Mouse (Mus musculus) spleen, postnatal 4 days (tissue): Measurements from ENCODE around the gene Hacd1.

Source experiments
- DNase-seq, 2 experiments: peaks; one replicate each; pipeline ENCODE4 v3.0.0; 2022; ENCODE audit warnings: low spot score in 2 of 2

Hacd1 gene

DNA sequence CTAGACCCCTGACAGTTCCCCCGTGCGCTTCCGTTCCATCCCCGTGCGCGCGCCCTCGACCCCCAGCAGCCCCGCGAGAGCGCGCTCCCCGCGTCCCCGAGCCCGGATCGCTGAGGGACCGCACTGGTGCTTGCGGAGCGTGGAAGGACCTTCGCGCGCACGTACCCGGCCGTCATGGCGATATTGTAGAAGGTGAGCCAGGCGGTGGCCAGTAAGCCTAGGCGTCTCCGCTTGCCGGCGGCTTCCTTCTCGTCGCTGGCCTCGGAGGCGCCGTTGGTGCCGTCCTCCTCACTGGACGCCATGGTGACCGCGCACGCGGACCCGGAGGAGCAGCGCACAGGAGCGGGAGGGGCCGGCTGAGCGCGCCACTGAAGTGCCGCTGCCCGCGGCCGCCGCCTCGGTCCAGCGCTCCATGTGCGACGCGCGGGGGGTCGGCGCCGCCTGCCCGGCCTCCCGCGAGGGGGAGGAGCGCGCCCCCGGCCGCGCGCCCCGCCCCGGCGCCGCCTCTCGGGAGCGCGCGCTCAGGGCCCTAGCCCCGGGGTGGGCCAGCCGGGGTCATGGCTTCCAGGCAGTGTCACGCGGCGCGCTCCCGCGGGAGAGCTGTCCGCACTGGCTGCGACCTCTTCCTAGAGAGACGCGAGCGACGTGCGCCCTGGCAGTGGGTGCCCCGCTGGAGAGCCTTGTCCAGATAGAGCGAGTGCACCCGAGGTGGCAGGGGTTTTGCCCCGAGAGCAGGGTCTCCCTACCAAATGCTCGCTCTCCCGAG lies at the start of gene Hacd1:
Gene Hacd1 (minus strand): TSS at position 570 of the 766 bp plus-strand sequence.
- DNase-seq = peak; percentile 56 to 81

- no peak for DNase-seq
Measured at GRCm38 (mm10) chr2:14103924-14104323, 48.0 kb upstream of the Hacd1 start.

- DNase-seq = no peak
Measured at GRCm38 (mm10) chr2:14102603-14103002, 46.7 kb upstream of the Hacd1 start.

DNA sequence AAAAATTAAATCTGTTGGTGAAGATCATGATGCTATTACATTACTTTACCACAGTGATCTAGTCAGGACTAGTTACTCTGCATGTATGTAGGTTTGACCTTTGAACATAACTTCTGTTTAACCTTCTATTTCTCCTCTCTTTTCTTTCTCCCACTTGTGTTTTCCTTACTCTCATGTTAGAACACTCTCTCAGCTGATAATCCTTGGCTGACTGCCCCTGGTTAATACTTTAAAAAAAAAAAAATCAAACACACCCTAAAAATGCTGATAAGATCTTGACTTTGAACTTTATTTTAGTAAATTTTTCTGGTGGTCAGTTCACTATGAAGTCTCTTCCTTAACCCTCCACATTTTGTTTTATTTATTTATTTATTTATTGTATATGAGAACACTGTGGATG lies 44.6 kb upstream of the Hacd1 start:
- DNase-seq = no peak

DNA sequence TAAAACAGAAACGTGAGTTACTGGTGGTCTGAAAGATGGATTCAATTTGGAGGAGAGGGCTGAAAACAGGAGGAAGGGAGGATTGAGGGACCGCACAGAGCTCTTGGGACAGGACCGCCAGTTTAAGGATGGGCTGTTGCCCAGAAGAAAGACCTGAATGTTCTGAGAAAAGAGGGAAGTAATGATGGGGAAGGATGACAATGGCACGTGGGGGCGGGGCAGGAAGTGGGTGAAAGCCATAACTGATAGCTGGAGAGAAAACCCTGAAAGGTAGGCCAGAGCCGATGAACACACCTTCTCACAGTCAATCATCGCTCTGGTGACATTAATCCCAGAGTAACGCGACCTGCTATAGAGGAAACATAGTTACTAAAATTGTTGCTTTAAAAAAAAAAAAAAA lies 22.6 kb upstream of the Hacd1 start:
- DNase-seq = peak in 1 of 2 experiments; percentile 22

- DNase-seq = no peak
Measured at GRCm38 (mm10) chr2:14074221-14074901, 18.4 kb upstream of the Hacd1 start.

GRCm38 (mm10) chr2:14073362-14074220 lies 17.7 kb upstream of the Hacd1 start, which contains the start of gene Stam:
Gene Stam, plus strand, starts transcription at chr2:14074098.
- peak; percentile 87 to 96 for DNase-seq

DNA sequence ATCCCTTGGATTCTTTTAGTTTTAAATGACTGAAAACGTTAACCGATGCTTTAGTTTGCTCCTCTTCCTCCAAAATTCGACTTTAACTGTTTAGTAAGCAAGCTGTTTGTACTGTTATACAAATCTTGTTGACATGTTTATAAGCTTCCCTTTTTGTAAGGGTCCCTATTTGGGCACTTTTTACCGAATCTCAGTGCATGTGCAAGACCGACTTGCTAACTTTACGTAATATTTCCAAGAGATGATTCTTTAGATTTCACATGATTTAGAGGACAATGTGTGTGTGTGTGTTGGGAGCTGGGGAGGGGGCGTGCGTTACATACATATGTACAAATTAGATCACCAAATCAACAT lies 17.1 kb upstream of the Hacd1 start:
- DNase-seq = no peak

DNA sequence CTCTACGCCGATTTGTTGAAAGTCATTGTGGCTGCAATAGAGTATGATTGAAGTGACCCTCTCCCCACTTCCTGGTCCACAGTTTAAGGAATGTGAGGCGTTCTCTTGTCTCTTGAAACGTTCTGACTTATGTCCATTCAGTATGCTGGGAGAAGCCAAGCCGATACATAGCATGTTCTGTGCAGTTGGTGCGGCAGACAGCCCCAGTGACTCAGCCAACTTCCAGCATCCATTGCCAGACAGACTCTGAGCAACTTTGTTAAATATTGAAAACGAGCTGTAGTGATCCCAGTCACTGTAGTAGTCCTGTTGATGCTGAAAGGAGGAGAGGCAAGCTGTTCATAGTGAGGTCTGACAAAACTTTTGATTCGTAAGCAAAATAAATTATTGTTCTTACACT lies 14.5 kb upstream of the Hacd1 start:
- DNase-seq = no peak

DNA sequence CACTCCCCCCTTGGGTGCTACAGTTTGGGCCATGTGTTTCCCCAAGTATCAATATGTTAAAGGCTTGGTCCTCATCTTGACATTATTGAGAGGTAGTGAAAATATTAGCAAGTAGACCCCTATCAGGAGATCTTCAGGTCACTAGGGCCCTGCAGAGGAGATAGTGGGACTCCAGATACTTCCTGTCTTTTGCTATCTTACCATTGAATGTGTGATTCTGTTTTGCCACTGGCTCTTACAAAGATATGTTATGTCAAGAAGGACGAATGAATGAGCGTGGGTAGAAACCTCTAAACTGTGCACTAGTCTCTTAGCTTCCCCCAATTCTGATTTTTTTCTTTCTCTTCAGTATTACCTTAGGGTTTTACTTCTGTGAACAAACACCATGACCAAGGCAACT lies 13.1 kb upstream of the Hacd1 start:
- DNase-seq = no peak

DNA sequence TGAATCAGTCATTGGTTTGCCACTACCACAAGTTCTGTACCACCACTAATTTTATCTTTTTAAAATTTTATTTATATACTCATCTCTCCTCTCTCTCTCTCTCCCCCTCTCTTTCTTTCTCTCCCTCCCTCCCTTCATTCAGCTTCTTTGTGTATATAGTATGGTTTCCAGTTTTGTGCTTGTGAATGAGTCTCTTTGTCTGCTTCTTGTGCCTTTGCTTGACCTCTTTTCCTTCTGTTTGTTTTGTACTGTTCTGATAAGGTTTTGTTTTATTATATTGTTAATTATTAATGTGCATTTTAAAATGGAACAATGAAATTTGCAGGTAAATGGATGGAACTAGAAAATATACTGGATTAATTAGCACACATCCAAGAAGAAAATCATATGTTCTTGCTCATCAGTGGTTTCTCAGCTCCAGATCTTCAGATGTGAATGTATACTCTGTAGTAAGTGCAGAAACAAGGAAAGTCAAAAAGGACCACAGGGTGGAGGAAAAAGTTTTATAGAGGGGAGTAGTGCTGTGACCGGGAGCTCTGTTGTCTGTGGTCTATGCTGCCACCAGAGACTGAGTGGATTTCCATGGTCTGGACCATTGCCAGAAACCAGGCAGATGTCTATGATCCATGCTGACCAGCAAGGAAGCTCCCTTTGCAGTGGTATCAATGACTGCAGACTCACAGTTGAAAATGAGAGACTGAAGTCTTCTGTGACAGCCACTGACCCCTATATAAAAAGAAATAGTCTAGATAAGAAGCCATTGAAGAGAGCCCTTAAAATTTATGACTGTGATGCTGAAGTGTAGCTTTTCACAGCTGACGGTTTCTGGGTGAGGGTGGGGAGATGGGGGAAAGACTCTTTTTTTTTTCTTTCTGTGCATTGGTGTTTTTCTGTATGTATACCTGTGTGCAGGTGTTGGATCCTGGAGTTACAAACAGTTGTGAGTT lies 10.0 kb upstream of the Hacd1 start:
- DNase-seq = no peak

DNA sequence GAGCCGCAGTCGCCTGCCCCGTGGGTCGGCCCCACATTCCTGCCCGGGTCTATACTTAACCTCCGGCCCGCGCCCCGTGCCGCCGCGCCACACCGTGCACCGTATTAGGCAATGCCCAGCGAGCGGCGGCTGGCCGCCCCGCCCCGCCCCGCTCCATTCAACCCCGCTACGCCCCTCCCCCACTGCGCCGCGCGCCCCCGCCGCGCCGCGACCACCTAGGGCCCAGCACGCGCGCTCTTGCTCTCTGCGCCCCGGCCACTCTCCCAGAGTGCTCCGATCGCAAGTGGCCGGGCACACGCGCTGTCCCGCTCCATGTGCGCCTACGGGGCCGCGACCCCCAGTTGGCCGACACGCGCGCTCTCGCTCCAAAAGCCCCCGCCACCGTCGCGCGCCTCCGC lies 768 bp downstream of the Hacd1 start:
- DNase-seq = peak; percentile 42 to 79

DNA sequence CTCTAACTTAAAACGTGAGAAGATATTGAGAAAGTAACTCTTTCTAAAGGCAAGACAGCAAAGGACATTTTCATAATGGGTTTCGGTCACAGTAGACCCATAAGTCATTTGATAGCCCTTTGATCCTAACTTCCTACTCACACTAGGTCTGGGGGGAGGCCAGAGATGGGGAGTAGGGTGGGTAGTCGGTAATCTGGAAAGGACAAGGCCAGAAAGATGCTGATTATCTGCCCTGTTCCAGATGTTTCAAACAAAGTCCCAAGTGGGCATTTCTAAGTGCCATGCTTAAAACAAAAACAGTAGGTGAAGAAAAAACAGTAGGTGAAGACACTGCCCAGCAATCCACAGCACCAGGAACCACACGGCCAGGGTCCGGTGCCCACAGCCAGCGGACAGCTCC lies 1.2 kb downstream of the Hacd1 start:
- no peak for DNase-seq

GRCm38 (mm10) chr2:14054163-14054562 lies 1.8 kb downstream of the Hacd1 start:
- no peak for DNase-seq

DNA sequence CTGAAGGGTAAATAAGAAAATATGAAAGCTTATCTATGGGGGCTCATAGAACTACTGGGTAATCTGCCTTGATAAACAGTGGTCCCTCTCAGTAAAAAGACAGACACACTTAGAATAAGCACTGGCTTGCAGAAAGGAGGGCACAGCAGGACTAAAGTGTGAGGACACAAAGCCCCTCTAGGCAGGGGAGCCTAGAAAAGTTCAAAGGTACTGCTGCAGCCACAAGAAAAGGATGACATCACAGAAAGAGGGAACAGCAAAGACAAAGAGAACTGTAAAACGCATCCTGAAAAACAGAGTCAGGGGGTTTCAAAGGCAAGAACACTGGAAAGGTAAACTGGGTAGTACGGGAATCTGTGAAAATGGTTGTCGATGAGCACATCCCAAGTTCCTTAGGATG lies 2.3 kb downstream of the Hacd1 start:
- no peak for DNase-seq

DNA sequence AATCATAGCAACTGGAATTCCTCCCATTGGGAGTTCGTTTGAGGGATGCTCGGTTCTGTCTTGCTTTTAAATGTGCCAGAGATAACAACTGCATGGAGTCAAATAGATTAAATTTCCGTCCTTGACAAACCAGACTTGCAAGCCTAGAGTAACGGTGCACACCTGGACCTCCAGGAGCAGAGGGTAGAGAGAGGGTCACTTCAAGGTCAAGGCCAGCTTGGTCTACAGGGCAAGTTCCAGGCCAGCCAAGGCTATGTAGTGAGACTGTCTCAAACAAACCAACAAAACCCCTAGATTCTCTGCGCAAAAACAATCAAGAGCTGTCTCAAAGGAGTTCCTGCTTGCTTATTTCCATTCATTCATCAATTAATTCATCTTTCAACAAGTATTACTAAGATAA lies 7.1 kb downstream of the Hacd1 start:
- DNase-seq = no peak

- DNase-seq = peak in 1 of 2 experiments; percentile 50
Measured at GRCm38 (mm10) chr2:14048381-14048780, 7.6 kb downstream of the Hacd1 start.

- DNase-seq = no peak
Measured at GRCm38 (mm10) chr2:14043577-14044170, 12.3 kb downstream of the Hacd1 start.

DNA sequence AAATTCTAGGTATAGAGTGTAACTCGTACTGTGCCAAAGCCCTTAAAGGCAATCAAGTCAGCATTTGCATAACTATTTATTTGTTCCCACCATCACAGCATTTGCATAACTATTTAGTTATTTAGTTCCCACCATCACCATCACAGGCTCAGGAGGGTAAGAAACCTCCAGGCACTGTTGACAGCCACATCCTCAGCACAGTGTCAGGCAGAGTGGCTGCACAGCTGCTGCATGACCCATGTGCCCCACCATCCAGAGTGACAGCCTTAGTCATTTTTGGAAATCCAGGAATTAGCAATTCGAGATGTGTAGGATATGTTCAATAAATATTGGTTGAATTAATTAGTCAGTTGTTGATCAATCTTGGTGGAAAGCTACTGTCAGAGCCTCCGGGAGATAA lies 12.9 kb downstream of the Hacd1 start:
- DNase-seq = no peak

GRCm38 (mm10) chr2:14041249-14041648 lies 14.7 kb downstream of the Hacd1 start:
- DNase-seq = no peak

GRCm38 (mm10) chr2:14019228-14019627 lies 36.7 kb downstream of the Hacd1 start:
- DNase-seq = no peak
